ENCODE assay signal across 3 mouse cellular contexts in genomic region chr16:94339164-94340160, GRCm38 (mm10). TPM values are rescaled to one million over a fixed set of nuclear protein-coding genes. Genes with fewer than 3 reads are reported as not detected.
"Had no signal": no experiment of that assay in that cellular context is flagged by ENCODE, and none has a peak within 500 bp of the region (broad histone marks: within the 10 kb centered on the region; RNA-seq: fewer than 3 reads in every experiment).

No protein-coding gene starts in this region.

RNA-seq across cellular contexts. Expression of gene Ripply3, which starts 11.2 kb away (rescaled TPM):
- total RNA-seq: common myeloid progenitor, adult 5-6 weeks; granulocyte monocyte progenitor cell, adult 5-6 weeks had no signal
- polyA plus RNA-seq: erythroblast, embryonic 14.5 days had no signal
